11 mouse cellular contexts compared by ENCODE assay signal in genomic region chr7:128359741-128360140, GRCm38 (mm10). TPM values are rescaled to one million over a fixed set of nuclear protein-coding genes. Genes with fewer than 3 reads are reported as not detected.
DNase-seq lines count a peak whose midpoint lies in the region.
"Had no signal": no experiment of that assay in that cellular context is flagged by ENCODE, and none has a peak within 500 bp of the region (broad histone marks: within the 10 kb centered on the region; RNA-seq: fewer than 3 reads in every experiment).

No protein-coding gene starts in this region.

- peak; percentile 75 for DNase-seq in heart, adult 11 months
- DNase-seq in heart, adult 8-10 months (ENCODE audit: low spot score), result no peak
- peak; percentile 3 for DNase-seq in ovary, postnatal 36 days (ENCODE audit: low spot score)
- no peak for DNase-seq in ovary, postnatal 14 days (ENCODE audit: low spot score)
- peak; percentile 63 for DNase-seq in induced T-regulatory cell, adult 2 months (ENCODE audit: low read depth)
- DNase-seq in thymus, postnatal 25 days, result peak; percentile 70
- no peak for DNase-seq in embryo, embryonic 9.5 days (ENCODE audit: extremely low spot score)
- DNase-seq in left cerebral cortex, postnatal 14 days (ENCODE audit: low spot score in 2 of 2), result no peak
- DNase-seq: B cell, adult 2 months; cerebellum, adult 9-11 months; kidney, adult 18-20 months had no signal

- intact Hi-C loops in left cerebral cortex, postnatal 14 days (cut with DNase I), result loop anchor here (5.0 kb wide), 1 partner anchor 348 kb away; no protein-coding TSS in a partner anchor

RNA-seq across cellular contexts. Expression of gene Rgs10, which starts 58.8 kb away (rescaled TPM):
- 10 to 100 TPM in 1 of 4 experiments, 1 to 10 TPM in 3; 6.9 to 11.3 (median 9.2) TPM for total RNA-seq in heart, adult 8-10 months (2022)
- total RNA-seq in left cerebral cortex, postnatal 14 days (2021), result 10 to 100 TPM; 47.2 to 48.8 TPM

Comparison
In these comparisons a context has a peak if more than half of its experiments do, and no peak if none do; other contexts are left out.
1. DNase-seq: peak in heart, adult 11 months (single experiment), ovary, postnatal 36 days (single experiment), induced T-regulatory cell, adult 2 months (single experiment) and thymus, postnatal 25 days (single experiment); none in heart, adult 8-10 months (single experiment), ovary, postnatal 14 days (single experiment), embryo, embryonic 9.5 days (single experiment) and left cerebral cortex, postnatal 14 days (0 of 2).